Mouse (Mus musculus): ENCODE measurements at regions not wholly inside any gene's neighbourhood (a gene's known extent, or its start where the extent isn't known, plus 50 kb on each side); places are given as distances from the start of the nearest gene placed in this dataset.
A peak's percentile ranks its signal among the peaks of the same experiment; 100 is the strongest.

GRCm38 (mm10) chr3:134466611-134467010 lies 230.3 kb downstream of the Cxxc4 start:
- Histone ChIP-seq H3K4me1 (no peaks in the 10 kb centered on the region), H3K27ac (replicated peaks) (no peak overlapping the region), H3K4me3 (no peak overlapping the region), H3K9me3 (replicated peaks) (no peaks in the 10 kb centered on the region), H3K36me3 (no peaks in the 10 kb centered on the region), H3K27me3 (ENCODE audit: low read depth, poor library complexity, severe bottlenecking) (no peaks in the 10 kb centered on the region)
- DNase-seq (ENCODE audit: low spot score), result no peak
- 87% methylated on average over 1 of the region's 1 CpGs for WGBS

- WGBS, result 81% methylated on average over 2 of the region's 2 CpGs
- no peak overlapping the region for H3K4me3 ChIP-seq
- no peaks in the 10 kb centered on the region for H3K9me3 ChIP-seq (replicated peaks)
- H3K36me3 ChIP-seq, result no peaks in the 10 kb centered on the region
- no peak overlapping the region for H3K27ac ChIP-seq (replicated peaks)
- H3K4me1 ChIP-seq, result peaks cover 5% of the 10 kb centered on the region
- no peak for DNase-seq (ENCODE audit: low spot score)
- H3K27me3 ChIP-seq (ENCODE audit: low read depth, poor library complexity, severe bottlenecking), result no peaks in the 10 kb centered on the region
Measured at GRCm38 (mm10) chr3:134487280-134487679, 251.0 kb downstream of the Cxxc4 start.

GRCm38 (mm10) chr3:134489966-134490543 lies 253.8 kb downstream of the Cxxc4 start:
- Histone ChIP-seq H3K9me3 (replicated peaks) (no peaks in the 10 kb centered on the region), H3K27ac (replicated peaks) (no peak overlapping the region), H3K4me1 (no peaks in the 10 kb centered on the region), H3K27me3 (ENCODE audit: low read depth, poor library complexity, severe bottlenecking) (no peaks in the 10 kb centered on the region), H3K4me3 (no peak overlapping the region), H3K36me3 (no peaks in the 10 kb centered on the region)
- no peak for DNase-seq (ENCODE audit: low spot score)
- 92% methylated on average over 5 of the region's 5 CpGs for WGBS

GRCm38 (mm10) chr3:134509702-134510101 lies 273.4 kb downstream of the Cxxc4 start:
- H3K27me3 ChIP-seq (ENCODE audit: low read depth, poor library complexity, severe bottlenecking), result no peaks in the 10 kb centered on the region
- peaks cover 6% of the 10 kb centered on the region; the same call in 1 of the 2 replicates for H3K9me3 ChIP-seq (replicated peaks)
- H3K4me3 ChIP-seq, result no peak overlapping the region
- no peak for DNase-seq (ENCODE audit: low spot score)
- H3K27ac ChIP-seq (replicated peaks), result no peak overlapping the region
- no peaks in the 10 kb centered on the region for H3K36me3 ChIP-seq
- WGBS, result 78% methylated on average over 6 of the region's 6 CpGs
- no peaks in the 10 kb centered on the region for H3K4me1 ChIP-seq

- WGBS, result 90% methylated on average over 5 of the region's 5 CpGs
- no peaks in the 10 kb centered on the region for H3K4me1 ChIP-seq
- no peaks in the 10 kb centered on the region for H3K9me3 ChIP-seq (replicated peaks)
- no peak overlapping the region for H3K27ac ChIP-seq (replicated peaks)
- no peaks in the 10 kb centered on the region for H3K36me3 ChIP-seq
- no peak overlapping the region for H3K4me3 ChIP-seq
- no peak for DNase-seq (ENCODE audit: low spot score)
- no peaks in the 10 kb centered on the region for H3K27me3 ChIP-seq (ENCODE audit: low read depth, poor library complexity, severe bottlenecking)
Measured at GRCm38 (mm10) chr3:134525795-134526194, 289.5 kb downstream of the Cxxc4 start.

- DNase-seq (ENCODE audit: low spot score), result no peak
- 81% methylated on average over 2 of the region's 2 CpGs for WGBS
- Histone ChIP-seq H3K9me3 (replicated peaks) (no peaks in the 10 kb centered on the region), H3K36me3 (no peaks in the 10 kb centered on the region), H3K4me3 (no peak overlapping the region), H3K4me1 (no peaks in the 10 kb centered on the region), H3K27me3 (ENCODE audit: low read depth, poor library complexity, severe bottlenecking) (no peaks in the 10 kb centered on the region), H3K27ac (replicated peaks) (no peak overlapping the region)
Measured at GRCm38 (mm10) chr3:134560144-134560543, 268.7 kb upstream of the Tacr3 start.

- Histone ChIP-seq H3K9me3 (replicated peaks) (no peaks in the 10 kb centered on the region), H3K27ac (replicated peaks) (no peak overlapping the region)
- 94% methylated on average over 3 of the region's 3 CpGs for WGBS
Measured at GRCm38 (mm10) chr3:134578759-134579158, 250.0 kb upstream of the Tacr3 start.

GRCm38 (mm10) chr3:134588630-134589029 lies 240.2 kb upstream of the Tacr3 start:
- no peaks in the 10 kb centered on the region for H3K4me1 ChIP-seq
- WGBS, result 30% methylated on average over 2 of the region's 2 CpGs
- H3K9me3 ChIP-seq (replicated peaks), result no peaks in the 10 kb centered on the region
- no peak overlapping the region for H3K27ac ChIP-seq (replicated peaks)
- H3K36me3 ChIP-seq, result no peaks in the 10 kb centered on the region
- no peak for DNase-seq (ENCODE audit: low spot score)
- no peak overlapping the region for H3K4me3 ChIP-seq
- H3K27me3 ChIP-seq (ENCODE audit: low read depth, poor library complexity, severe bottlenecking), result no peaks in the 10 kb centered on the region

More at GRCm38 (mm10) chr3:134578759-134579158, 250.0 kb upstream of the Tacr3 start:
- no peak overlapping the region for H3K4me3 ChIP-seq
- H3K27me3 ChIP-seq (ENCODE audit: low read depth, poor library complexity, severe bottlenecking), result no peaks in the 10 kb centered on the region
- DNase-seq (ENCODE audit: low spot score), result no peak
- H3K36me3 ChIP-seq, result no peaks in the 10 kb centered on the region
- H3K4me1 ChIP-seq, result no peaks in the 10 kb centered on the region

GRCm38 (mm10) chr3:134602919-134603318 lies 225.9 kb upstream of the Tacr3 start:
- DNase-seq (ENCODE audit: low spot score), result no peak
- no peaks in the 10 kb centered on the region for H3K27me3 ChIP-seq (ENCODE audit: low read depth, poor library complexity, severe bottlenecking)
- no peak overlapping the region for H3K4me3 ChIP-seq
- no peaks in the 10 kb centered on the region for H3K9me3 ChIP-seq (replicated peaks)
- H3K27ac ChIP-seq (replicated peaks), result no peak overlapping the region
- peaks cover 10% of the 10 kb centered on the region for H3K4me1 ChIP-seq
- H3K36me3 ChIP-seq, result no peaks in the 10 kb centered on the region
- 90% methylated on average over 4 of the region's 4 CpGs for WGBS

- no peaks in the 10 kb centered on the region for H3K9me3 ChIP-seq (replicated peaks)
- no peaks in the 10 kb centered on the region for H3K27me3 ChIP-seq (ENCODE audit: low read depth, poor library complexity, severe bottlenecking)
- no peak for DNase-seq (ENCODE audit: low spot score)
- H3K4me1 ChIP-seq, result peaks cover 10% of the 10 kb centered on the region
- H3K36me3 ChIP-seq, result no peaks in the 10 kb centered on the region
- H3K4me3 ChIP-seq, result no peak overlapping the region
- 75% methylated on average over 6 of the region's 6 CpGs for WGBS
- H3K27ac ChIP-seq (replicated peaks), result peak overlapping the region; percentile 55; the same call in 1 of the 2 replicates
Measured at GRCm38 (mm10) chr3:134605356-134605771, 223.4 kb upstream of the Tacr3 start.

- WGBS, result 90% methylated on average over 4 of the region's 4 CpGs
- H3K27ac ChIP-seq (replicated peaks), result no peak overlapping the region
Measured at GRCm38 (mm10) chr3:134610244-134610643, 218.6 kb upstream of the Tacr3 start.

GRCm38 (mm10) chr3:134611516-134612297 lies 217.1 kb upstream of the Tacr3 start:
- WGBS, result 83% methylated on average over 5 of the region's 5 CpGs
- DNase-seq (ENCODE audit: low spot score), result no peak
- Histone ChIP-seq H3K36me3 (no peaks in the 10 kb centered on the region), H3K9me3 (replicated peaks) (no peaks in the 10 kb centered on the region), H3K4me1 (peaks cover 6% of the 10 kb centered on the region; the same call in 1 of the 2 replicates), H3K4me3 (no peak overlapping the region), H3K27me3 (ENCODE audit: low read depth, poor library complexity, severe bottlenecking) (no peaks in the 10 kb centered on the region), H3K27ac (replicated peaks) (no peak overlapping the region)

More at GRCm38 (mm10) chr3:134610244-134610643, 218.6 kb upstream of the Tacr3 start:
- Histone ChIP-seq H3K9me3 (replicated peaks) (no peaks in the 10 kb centered on the region), H3K27me3 (ENCODE audit: low read depth, poor library complexity, severe bottlenecking) (no peaks in the 10 kb centered on the region), H3K4me3 (no peak overlapping the region), H3K36me3 (no peaks in the 10 kb centered on the region), H3K4me1 (peaks cover 10% of the 10 kb centered on the region)
- no peak for DNase-seq (ENCODE audit: low spot score)

GRCm38 (mm10) chr3:134612298-134612616 lies 216.6 kb upstream of the Tacr3 start:
- H3K9me3 ChIP-seq (replicated peaks), result no peaks in the 10 kb centered on the region
- no peak overlapping the region for H3K4me3 ChIP-seq
- 90% methylated on average over 3 of the region's 3 CpGs for WGBS
- no peak overlapping the region for H3K27ac ChIP-seq (replicated peaks)
- no peaks in the 10 kb centered on the region for H3K27me3 ChIP-seq (ENCODE audit: low read depth, poor library complexity, severe bottlenecking)
- H3K36me3 ChIP-seq, result no peaks in the 10 kb centered on the region
- DNase-seq (ENCODE audit: low spot score), result no peak
- peaks cover 6% of the 10 kb centered on the region; the same call in 1 of the 2 replicates for H3K4me1 ChIP-seq
